Mouse (Mus musculus): ENCODE results near the gene Fbxw20. TPM values are rescaled to one million over a fixed set of nuclear protein-coding genes. Genes with fewer than 3 reads are reported as not detected.
"Not testable (repeated sequence)": the region's sequence is repeated elsewhere in the genome, so short reads cannot be mapped to it uniquely, and the experiment has no call there.

The Fbxw20 gene
- total RNA-seq (2021): not detected
- long read RNA-seq, experiment 1: 0 reads
- long read RNA-seq, experiment 2: 0 reads

- DNase-seq (ENCODE audit: low spot score in 2 of 2): no peak
Observed at GRCm38 (mm10) chr9:109234654-109235053, at the start of gene Fbxw20. Gene Fbxw20 (minus strand): TSS chr9:109234754.

- DNase-seq (ENCODE audit: low spot score in 2 of 2): no peak
Observed at GRCm38 (mm10) chr9:109263041-109263440, 28.5 kb upstream of the Fbxw20 start.

- no peak for DNase-seq (ENCODE audit: low spot score in 2 of 2)
Observed at GRCm38 (mm10) chr9:109218449-109218848, 16.1 kb downstream of the Fbxw20 start.

GRCm38 (mm10) chr9:109201347-109201746, 33.2 kb downstream of the Fbxw20 start:
- not testable (repeated sequence) for DNase-seq (ENCODE audit: low spot score in 2 of 2)

GRCm38 (mm10) chr9:109200349-109200748, 34.2 kb downstream of the Fbxw20 start:
- DNase-seq (ENCODE audit: low spot score in 2 of 2): no peak

GRCm38 (mm10) chr9:109199353-109199752, 35.2 kb downstream of the Fbxw20 start:
- DNase-seq (ENCODE audit: low spot score in 2 of 2): no peak

- not testable (repeated sequence) for DNase-seq (ENCODE audit: low spot score in 2 of 2)
Observed at GRCm38 (mm10) chr9:109195875-109196274, 38.7 kb downstream of the Fbxw20 start, which contains the start of gene Fbxw13. Gene Fbxw13 (minus strand): TSS chr9:109195975.

- DNase-seq (ENCODE audit: low spot score in 2 of 2): no peak
Observed at GRCm38 (mm10) chr9:109177208-109177607, 57.3 kb downstream of the Fbxw20 start.

- DNase-seq (ENCODE audit: low spot score in 2 of 2): no peak
Observed at GRCm38 (mm10) chr9:109176301-109176700, 58.3 kb downstream of the Fbxw20 start.

Other genes starting within 250 kb of the Fbxw20 start
- gene Ucn2, start 248.7 kb downstream of the Fbxw20 start, total RNA-seq (2021): under 1 TPM; 0.26 to 0.53 TPM
- gene Pfkfb4, start 243.0 kb downstream of the Fbxw20 start, total RNA-seq (2021): 10 to 100 TPM in 1 of 2 experiments, 1 to 10 TPM in 1; 7.6 to 13.7 TPM
- gene Shisa5, start 196.2 kb downstream of the Fbxw20 start, total RNA-seq (2021): 100 to 1,000 TPM; 126 to 137 TPM
- 10 to 100 TPM; 15.8 to 21.6 TPM for gene Trex1, start 175.0 kb downstream of the Fbxw20 start, total RNA-seq (2021)
- 10 to 100 TPM; 14.7 to 15.2 TPM for gene Atrip, start 160.6 kb downstream of the Fbxw20 start, total RNA-seq (2021)
- 10 to 100 TPM; 11.8 to 12.6 TPM for gene Ccdc51, start 152.3 kb downstream of the Fbxw20 start, total RNA-seq (2021)
- gene Tma7, start 152.2 kb downstream of the Fbxw20 start, total RNA-seq (2021): 100 to 1,000 TPM; 319 to 392 TPM
- gene Plxnb1, start 139.4 kb downstream of the Fbxw20 start, total RNA-seq (2021): 100 to 1,000 TPM in 1 of 2 experiments, 10 to 100 TPM in 1; 63.9 to 107 TPM
- gene Fbxw21, start 72.7 kb downstream of the Fbxw20 start, total RNA-seq (2021): not detected
- gene Fbxw13, start 38.8 kb downstream of the Fbxw20 start, total RNA-seq (2021): not detected
- not detected for gene Fbxw14, start 52.9 kb upstream of the Fbxw20 start, total RNA-seq (2021)
- gene Fbxw28, start 104.9 kb upstream of the Fbxw20 start, total RNA-seq (2021): not detected
- not detected for gene Fbxw22, start 169.5 kb upstream of the Fbxw20 start, total RNA-seq (2021)
- gene Fbxw16, start 214.4 kb upstream of the Fbxw20 start, total RNA-seq (2021): not detected